Mouse (Mus musculus): ENCODE measurements around the gene Noxa1. TPM values are rescaled to one million over a fixed set of nuclear protein-coding genes. Genes with fewer than 3 reads are reported as not detected.
A peak's percentile ranks its signal among the peaks of the same experiment; 100 is the strongest.

The Noxa1 gene
- total RNA-seq, 1 experiment from 2014 or later: not detected

GRCm38 (mm10) chr2:25054221-25055067 is 40.5 kb downstream of the Noxa1 start, which contains the start of gene Nsmf:
Gene Nsmf, plus strand, starts transcription at chr2:25054355.
- ATAC-seq (replicated peaks; ENCODE audit: insufficient number of reproducible peaks, low FRiP score, low TSS enrichment, poor library complexity, severe bottlenecking): peak; percentile 66

GRCm38 (mm10) chr2:25053101-25053500 is 41.8 kb downstream of the Noxa1 start:
- ATAC-seq (replicated peaks; ENCODE audit: insufficient number of reproducible peaks, low FRiP score, low TSS enrichment, poor library complexity, severe bottlenecking): no peak

GRCm38 (mm10) chr2:25051450-25051849 is 43.5 kb downstream of the Noxa1 start:
- ATAC-seq (replicated peaks; ENCODE audit: insufficient number of reproducible peaks, low FRiP score, low TSS enrichment, poor library complexity, severe bottlenecking): no peak

DNA sequence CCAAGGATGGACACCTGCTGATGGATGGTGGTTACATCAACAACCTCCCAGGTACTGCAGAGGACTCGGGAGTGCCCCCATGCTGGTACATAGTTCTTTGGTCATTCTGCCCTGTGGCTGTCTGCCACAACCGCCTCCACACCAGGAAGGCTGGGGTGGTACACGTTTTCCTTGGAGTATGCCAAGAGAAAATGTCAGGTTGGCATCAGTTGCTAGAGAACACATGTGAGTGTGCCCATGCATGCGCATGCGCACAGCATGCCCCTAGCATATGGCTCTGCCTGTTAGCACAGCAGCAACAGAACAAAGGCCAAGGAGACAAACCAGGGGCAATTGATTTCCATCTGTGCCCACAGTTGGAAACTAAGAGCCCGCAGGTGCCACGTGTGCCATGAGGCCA is 44.0 kb downstream of the Noxa1 start:
- no peak for ATAC-seq (replicated peaks; ENCODE audit: insufficient number of reproducible peaks, low FRiP score, low TSS enrichment, poor library complexity, severe bottlenecking)

DNA sequence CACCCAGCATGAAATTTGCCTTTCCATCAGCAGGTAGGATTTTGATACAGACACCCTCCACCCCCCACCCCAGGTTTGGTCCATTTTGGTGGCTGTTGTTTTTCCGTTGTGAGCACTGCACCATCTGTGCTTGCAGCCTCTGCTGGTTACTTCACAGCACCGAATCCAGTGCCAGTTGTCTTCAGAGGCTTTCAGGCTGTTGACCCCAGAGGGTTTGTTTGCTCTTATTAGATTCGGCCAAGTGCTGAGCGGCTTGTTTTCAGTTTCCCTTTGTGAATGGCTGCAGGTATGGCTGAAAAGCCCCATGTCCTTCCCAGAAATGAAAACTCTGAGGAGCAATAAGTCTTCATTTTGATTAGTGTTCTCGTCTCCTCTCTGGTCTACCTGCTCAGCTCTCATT is 54.9 kb downstream of the Noxa1 start:
- ATAC-seq (replicated peaks; ENCODE audit: insufficient number of reproducible peaks, low FRiP score, low TSS enrichment, poor library complexity, severe bottlenecking): no peak

Other genes with a start within 250 kb of the Noxa1 start
- gene Ehmt1, start 175.5 kb downstream of the Noxa1 start, total RNA-seq (2017): 41.3 to 96.6 TPM (median 44.9 TPM) in 3 replicates
- 101 to 175 TPM (median 138 TPM) in 3 replicates for gene Arrdc1, start 159.9 kb downstream of the Noxa1 start, total RNA-seq (2017)
- gene Zmynd19, start 145.4 kb downstream of the Noxa1 start, total RNA-seq (2017): 3.3 to 10.5 TPM (median 7.3 TPM) in 3 replicates
- gene Dph7, start 132.7 kb downstream of the Noxa1 start, total RNA-seq (2017): 8.6 to 12.9 TPM (median 12.2 TPM) in 3 replicates
- gene Mrpl41, start 120.1 kb downstream of the Noxa1 start, total RNA-seq (2017): 22.5 to 54.3 TPM (median 43.5 TPM) in 3 replicates
- 52.7 to 87.6 TPM (median 69.0 TPM) in 3 replicates for gene Pnpla7, start 119.1 kb downstream of the Noxa1 start, total RNA-seq (2017)
- gene Nsmf, start 40.8 kb downstream of the Noxa1 start, total RNA-seq (2017): 7.6 to 28.3 TPM (median 20.0 TPM) in 3 replicates
- gene Entpd8, start 14.8 kb downstream of the Noxa1 start, total RNA-seq (2017): not detected in 3 replicates
- gene Nrarp, start 85.6 kb upstream of the Noxa1 start, total RNA-seq (2017): 22.3 to 51.8 TPM (median 24.4 TPM) in 3 replicates
- 28.8 to 64.7 TPM (median 31.0 TPM) in 3 replicates for gene Tor4a, start 101.7 kb upstream of the Noxa1 start, total RNA-seq (2017)
- 82.8 to 113 TPM (median 105 TPM) in 3 replicates for gene Nelfb, start 116.3 kb upstream of the Noxa1 start, total RNA-seq (2017)
- not detected in 3 replicates for gene Stpg3, start 119.5 kb upstream of the Noxa1 start, total RNA-seq (2017)
- gene Fam166a, start 123.6 kb upstream of the Noxa1 start, total RNA-seq (2017): not detected in 3 replicates
- gene Tubb4b, start 129.6 kb upstream of the Noxa1 start, total RNA-seq (2017): 161 to 206 TPM (median 166 TPM) in 3 replicates
- not detected in 3 replicates for gene Slc34a3, start 139.2 kb upstream of the Noxa1 start, total RNA-seq (2017)
- not detected in 3 replicates for gene Rnf224, start 141.6 kb upstream of the Noxa1 start, total RNA-seq (2017)
- gene Rnf208, start 147.1 kb upstream of the Noxa1 start, total RNA-seq (2017): not detected in 3 replicates
- gene Cysrt1, start 147.3 kb upstream of the Noxa1 start, total RNA-seq (2017): not detected in 3 replicates
- 4.5 to 4.9 TPM in 2 of 3 replicates, not detected in the other for gene AL732309.1, start 151.7 kb upstream of the Noxa1 start, total RNA-seq (2017)
- 12.2 to 16.8 TPM (median 15.6 TPM) in 3 replicates for gene Tmem203, start 160.3 kb upstream of the Noxa1 start, total RNA-seq (2017)
- gene Tprn, start 167.5 kb upstream of the Noxa1 start, total RNA-seq (2017): 7.1 to 9.2 TPM (median 8.4 TPM) in 3 replicates
- 31.8 to 50.4 TPM (median 32.4 TPM) in 3 replicates for gene Ssna1, start 177.3 kb upstream of the Noxa1 start, total RNA-seq (2017)
- 42.6 to 64.9 TPM (median 43.8 TPM) in 3 replicates for gene Anapc2, start 177.3 kb upstream of the Noxa1 start, total RNA-seq (2017)
- not detected in 3 replicates for gene Tmem210, start 193.0 kb upstream of the Noxa1 start, total RNA-seq (2017)
- not detected in 3 replicates for gene Lrrc26, start 194.8 kb upstream of the Noxa1 start, total RNA-seq (2017)
- 0.49 TPM in 1 of 3 replicates, not detected in the others for gene Grin1, start 224.0 kb upstream of the Noxa1 start, total RNA-seq (2017)
- 31.6 to 66.4 TPM (median 33.3 TPM) in 3 replicates for gene Man1b1, start 237.2 kb upstream of the Noxa1 start, total RNA-seq (2017)

Data from monocyte, adult 5-6 weeks (primary cell).